Mouse (Mus musculus): ENCODE measurements around the gene Nfatc2. TPM values are rescaled to one million over a fixed set of nuclear protein-coding genes. Genes with fewer than 3 reads are reported as not detected.

Gene Nfatc2
- total RNA-seq, 2 experiments from 2014 or later = 20.0 to 21.8 TPM

DNA sequence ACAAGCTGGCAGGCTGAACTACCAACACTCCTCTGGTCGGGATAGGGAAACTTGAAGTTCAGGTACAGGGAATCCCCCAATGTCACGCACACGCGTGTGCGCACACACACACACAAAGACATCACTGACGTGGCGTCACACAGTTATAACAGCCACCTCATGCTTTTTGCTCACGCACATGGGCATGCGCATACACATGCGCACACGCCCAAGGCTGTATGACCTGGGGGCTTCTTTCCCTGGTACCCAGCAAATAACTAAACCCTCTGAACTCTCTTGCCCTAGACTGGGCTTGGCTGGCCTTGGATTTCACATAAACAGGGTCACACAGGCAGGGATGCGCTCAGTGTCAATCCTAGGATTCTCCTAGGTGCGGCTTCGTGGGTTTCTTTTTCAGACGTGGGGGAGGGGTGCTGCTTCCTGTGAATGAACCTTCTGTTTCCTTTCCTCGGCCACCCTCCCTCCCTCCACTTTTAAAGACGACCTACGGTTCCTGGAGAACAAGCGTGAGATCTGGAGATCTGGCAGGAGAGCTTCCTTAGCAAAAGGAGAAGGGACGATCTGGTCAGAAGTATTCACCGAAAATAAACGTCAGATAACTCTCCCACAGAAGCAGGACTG lies 21.1 kb downstream of the Nfatc2 start:
- no peak for DNase-seq (ENCODE audit: low spot score in 2 of 2)

DNA sequence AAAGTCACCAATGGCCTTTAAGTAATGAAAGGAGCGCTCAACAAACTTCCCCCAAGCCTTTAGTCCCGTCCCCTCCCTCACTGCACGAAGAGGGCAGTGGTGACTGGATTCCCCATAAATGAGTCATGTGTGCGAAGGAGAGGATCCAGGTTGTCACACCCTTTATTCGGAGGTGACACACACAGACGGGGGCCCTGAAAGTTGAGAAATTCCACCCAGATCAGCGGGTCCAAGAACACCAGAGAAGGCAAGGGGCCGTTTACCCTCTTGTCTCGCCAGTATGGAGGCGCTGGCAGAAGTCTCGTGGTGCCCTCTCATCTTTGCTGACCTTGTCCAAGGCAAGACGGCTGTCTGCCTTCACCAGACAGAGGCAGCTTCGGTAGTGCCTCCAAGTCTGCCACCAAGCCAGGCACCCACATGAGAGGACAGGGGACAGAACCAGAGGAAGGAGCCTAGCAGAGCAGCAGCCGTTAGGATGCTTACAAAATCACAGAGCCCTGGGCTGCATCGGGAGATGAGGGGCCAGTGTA lies 21.8 kb downstream of the Nfatc2 start:
- DNase-seq (ENCODE audit: low spot score in 2 of 2) = no peak

DNA sequence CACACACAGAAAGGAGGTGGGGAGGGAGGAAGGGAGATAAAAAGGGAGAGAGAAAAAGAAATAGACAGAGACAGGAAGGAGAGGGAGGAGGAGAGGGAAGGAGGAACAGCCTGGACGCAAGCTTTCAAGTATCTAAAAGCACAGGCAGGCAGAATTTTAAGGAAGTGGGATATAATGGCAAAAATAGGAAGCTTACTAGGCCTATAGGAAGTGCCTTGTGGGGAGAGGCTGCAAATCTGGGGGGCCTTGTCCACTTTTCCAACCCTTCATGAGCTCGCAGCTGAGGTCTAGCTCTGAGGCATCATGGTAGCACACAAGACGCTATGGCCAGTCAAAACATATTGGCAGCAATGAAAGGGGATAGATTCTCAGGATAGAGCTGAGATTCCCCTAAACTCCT lies 22.3 kb downstream of the Nfatc2 start:
- no peak for DNase-seq (ENCODE audit: low spot score in 2 of 2)

DNA sequence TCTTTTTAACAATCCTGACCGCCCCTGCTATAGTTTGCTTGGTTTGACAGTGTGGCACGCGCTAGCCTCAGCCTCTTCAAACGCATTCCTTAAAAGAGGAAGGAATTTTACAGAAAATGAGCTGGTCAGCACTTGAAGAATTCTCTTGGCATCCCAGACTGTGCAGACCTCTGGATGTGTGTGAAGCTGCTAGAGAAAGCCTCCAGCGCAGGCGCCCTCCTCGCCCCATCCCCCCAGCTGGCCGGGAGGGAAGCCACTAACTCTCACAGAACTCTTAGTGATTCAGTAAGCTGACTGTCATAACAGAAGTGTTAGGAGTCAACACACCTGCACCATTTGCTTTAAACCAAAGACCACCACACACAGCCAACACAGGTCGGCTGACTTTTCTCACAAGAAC lies 23.3 kb downstream of the Nfatc2 start:
- DNase-seq (ENCODE audit: low spot score in 2 of 2) = no peak

DNA sequence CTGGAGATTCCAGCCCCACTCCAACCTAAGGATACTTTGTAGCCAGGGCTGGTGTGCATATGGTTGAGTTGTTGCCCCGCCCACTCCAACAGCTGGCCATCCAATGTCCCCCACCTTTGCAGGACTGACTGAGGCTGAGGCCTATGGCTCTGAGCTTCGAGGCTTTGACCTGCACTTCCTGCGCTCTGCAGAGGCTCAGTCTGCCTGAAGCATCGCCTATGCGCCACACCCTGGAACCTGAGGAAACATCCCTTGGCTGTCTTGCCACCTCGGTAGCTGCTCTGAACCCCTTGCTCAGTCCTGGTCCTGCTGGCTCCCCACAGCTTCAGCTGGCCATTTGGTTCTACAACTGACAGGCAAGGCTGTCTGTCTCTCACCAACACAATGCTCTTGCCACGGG lies 24.1 kb downstream of the Nfatc2 start:
- DNase-seq (ENCODE audit: low spot score in 2 of 2) = no peak

DNA sequence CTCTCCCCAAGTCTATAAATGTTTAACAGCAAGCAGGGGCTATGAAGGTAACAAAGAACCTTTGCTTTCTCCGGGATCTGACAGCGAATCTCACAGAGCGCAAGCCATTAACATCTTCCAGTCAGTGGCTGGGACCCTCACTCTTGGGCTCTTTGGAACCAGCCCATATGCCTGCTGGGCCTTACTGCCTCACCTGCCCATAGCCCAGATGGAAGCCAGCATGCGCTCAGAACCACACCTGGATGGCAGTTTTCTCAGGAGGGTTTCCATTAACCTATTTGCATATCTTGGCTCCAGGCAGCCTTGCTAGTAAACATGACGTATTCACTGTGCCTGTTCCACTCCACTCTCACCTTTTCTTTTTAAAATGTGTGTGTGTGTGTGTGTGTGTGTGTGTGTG lies 25.6 kb downstream of the Nfatc2 start:
- no peak for DNase-seq (ENCODE audit: low spot score in 2 of 2)

DNA sequence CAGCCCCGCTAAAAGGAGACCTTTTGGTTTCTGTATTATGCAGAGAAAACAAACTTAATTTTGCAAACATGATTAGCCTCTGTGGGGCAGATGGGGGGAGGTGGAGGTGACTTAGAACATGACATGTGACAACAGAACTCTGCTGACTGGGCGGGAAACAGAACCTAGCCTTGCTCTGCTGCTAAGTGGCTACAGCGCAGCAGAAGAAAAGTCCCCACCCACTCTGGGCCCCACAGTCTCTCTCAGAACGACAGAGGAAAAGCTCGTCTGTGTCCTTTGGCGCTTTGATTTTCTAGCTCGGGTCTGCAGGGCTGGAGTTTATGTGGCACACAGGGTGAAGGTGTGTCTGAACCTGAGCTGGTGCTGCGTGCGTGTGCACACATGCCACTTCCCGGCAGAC lies 26.5 kb downstream of the Nfatc2 start:
- DNase-seq (ENCODE audit: low spot score in 2 of 2) = no peak

DNA sequence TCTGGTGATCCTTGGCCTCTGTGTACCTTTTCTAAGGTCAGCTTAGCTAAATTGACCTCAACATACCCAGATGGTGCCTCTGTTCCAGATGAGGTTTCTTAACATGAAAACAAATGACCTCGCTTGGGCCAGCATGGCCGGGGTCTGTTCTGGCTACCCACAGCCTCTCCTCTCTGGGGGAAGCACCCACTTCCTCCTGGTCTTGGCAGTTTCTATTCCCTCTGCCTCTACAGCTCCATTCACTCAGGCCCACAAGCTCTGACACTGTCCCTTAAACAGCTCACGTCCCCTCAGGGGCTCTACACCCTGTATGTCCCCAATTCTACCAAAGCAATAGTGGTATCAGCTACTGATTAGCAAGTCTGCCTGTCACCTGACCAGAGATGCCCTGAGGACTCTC lies 27.6 kb downstream of the Nfatc2 start:
- DNase-seq (ENCODE audit: low spot score in 2 of 2) = no peak

DNA sequence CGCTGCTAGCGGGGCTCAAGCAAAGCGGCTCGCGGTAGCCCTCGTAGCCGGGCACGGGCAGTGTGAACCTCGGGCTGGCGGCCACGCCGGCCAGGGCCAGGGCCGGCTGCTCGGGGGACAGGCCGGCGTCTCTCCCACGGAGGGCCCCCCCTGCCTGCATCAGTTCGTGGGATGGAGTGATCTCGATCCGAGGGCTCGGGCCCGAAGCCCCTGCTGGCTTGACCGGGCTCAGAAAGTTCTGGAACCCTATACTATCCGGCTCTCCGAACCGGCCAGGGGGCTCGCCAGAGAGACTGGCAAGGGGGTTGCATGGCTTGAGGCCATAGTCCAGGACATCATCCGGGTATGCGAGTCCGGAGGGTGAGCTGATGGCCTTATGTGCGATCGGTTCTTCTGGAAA lies 30.2 kb downstream of the Nfatc2 start:
- DNase-seq (ENCODE audit: low spot score in 2 of 2) = no peak

DNA sequence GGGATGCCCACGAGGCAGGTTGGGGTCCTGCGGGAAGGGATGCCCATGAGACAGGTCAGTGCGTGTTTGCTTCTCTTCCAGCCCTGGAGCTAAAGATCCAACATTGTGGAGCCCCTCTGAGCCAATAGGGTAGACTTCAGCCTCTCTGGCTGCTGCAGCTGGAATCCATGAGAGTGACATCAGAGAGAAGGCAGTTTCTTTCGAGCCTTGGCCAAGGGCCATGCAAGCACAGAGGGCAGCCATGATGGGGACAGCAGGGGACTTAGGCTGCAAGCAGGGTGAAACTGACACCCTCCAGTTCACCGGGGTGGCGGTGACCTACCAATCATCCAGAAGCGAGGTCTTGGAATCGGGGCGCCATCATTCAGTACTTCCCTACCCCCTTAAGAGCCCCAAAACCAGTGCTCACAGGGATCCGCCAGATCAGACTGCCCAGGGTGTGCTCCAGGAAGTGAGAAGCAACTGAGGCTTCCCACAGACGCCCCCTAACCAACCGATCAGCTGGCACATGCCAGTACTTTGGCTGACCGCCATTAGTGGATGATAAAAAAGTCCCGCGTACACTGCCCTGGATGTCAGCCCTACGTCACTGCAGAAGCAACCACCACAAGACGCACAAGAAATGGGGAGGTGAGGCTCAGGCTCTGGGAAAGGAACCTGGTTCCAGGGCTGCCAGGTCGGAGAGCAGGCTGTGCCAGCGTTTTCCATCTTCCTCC lies 35.8 kb downstream of the Nfatc2 start:
- no peak for DNase-seq (ENCODE audit: low spot score in 2 of 2)

DNA sequence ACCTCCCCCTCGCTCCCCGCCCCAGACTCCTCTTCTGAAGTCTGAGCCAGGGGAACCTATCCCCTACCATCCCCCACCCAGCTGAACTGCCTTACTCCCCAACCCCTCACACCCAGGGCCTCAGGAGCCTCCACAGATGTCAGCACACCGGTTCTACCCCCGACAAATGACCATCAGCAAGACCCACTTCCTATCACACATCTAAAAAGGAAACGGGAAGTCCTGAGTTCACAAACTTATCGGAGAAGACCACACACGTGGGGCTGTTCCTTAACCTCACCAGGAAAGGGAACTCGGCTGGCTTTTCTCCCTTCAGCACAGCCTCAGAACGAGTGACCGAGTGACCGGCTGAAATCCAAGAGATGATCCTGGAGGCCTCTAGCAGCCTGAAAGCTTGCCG lies 38.3 kb downstream of the Nfatc2 start:
- no peak for DNase-seq (ENCODE audit: low spot score in 2 of 2)

DNA sequence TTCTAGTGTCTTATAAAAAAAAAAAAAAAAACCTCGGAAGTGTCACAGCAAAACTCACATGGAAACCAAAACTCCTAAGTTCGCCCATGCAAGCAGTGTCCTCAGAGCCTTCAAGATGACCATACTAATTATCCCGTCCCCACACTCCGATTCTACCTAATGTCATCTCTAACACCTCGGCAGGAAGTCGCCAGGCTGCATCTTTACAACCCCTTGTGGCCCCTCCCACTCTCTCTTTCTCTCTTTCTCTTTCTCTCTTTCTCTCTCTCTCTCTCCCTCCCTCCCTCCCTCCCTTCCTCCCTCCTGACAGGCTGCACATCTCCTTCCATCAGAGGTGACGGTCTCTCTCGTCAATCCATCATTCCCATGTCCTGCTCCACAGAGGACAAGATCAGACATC lies 44.4 kb downstream of the Nfatc2 start:
- no peak for DNase-seq (ENCODE audit: low spot score in 2 of 2)

DNA sequence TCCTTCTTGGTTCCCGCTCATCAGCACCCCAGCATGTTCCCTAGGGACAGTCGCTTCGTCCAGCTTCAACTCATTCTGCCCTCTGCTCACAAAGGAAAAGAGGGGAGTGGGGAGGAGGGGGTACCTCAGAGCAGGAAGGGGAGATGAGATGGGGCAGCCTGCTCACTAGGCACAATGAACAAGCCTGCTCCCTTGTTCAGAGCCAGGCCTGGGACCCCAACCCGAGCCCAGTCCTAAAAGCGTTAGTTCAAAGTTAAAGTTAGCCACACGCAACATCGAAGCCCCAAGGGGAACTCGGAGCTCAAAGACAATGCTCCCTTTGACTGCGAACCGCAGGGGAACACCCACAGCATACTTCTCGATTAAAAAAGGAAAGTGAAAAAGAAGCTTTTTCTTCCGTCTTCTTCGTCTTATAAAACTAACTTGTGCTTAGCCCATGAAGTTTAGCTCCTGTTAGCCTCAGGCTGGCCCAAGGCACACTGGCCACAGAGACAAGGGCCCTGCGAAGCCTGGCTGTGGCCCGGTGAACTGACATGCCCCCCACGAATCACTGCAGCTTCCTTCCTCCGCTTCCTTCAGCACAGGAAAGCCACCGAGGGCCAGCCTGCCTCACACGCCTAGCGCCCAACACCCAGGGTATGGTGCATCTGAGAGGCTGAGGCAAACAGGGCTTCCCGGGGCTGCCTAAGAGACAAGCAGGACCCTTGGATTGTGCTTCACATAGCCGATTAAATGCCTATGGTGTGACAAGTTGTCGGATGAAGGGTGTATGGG lies 45.4 kb downstream of the Nfatc2 start:
- DNase-seq (ENCODE audit: low spot score in 2 of 2) = no peak

DNA sequence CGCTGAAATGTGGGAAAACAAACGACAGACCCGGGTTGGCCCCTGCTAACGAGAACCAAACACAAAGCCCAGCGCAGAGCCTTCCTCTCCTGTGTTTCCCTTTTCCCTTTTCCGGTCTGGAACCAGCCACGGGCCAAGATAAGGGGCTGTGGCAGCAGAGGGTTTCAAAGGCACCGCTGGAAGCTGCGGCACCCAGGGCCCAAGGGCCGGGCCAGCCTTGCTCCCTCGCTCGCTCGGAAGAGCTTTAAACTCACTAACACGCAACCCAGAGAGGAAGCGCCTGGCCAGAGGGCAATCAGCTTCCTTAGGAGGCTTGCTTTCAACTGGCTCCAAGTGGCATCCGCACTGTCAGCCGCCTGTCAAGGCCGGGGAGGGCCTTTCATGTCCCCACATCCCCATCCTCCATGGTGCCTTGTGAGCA lies 47.9 kb downstream of the Nfatc2 start:
- no peak for DNase-seq (ENCODE audit: low spot score in 2 of 2)

DNA sequence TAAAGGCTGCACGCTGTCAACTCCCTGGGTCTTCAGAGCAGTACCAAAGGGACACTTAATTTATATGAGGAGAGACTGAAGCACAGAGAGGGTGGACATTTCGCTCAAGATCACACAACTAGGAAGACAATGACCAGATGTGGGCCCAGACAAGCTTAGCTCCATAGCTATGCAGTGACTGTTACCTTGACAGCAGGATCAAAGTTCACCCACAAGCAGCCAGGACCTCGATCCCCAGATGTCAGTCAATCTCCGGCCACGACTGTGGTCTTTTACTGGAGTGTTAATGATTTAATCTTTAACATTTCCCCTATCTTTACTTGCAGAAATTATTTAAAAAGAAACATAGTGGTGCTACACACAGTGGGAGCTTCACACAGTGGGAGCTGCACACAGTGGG lies 49.1 kb downstream of the Nfatc2 start:
- DNase-seq (ENCODE audit: low spot score in 2 of 2) = no peak

DNA sequence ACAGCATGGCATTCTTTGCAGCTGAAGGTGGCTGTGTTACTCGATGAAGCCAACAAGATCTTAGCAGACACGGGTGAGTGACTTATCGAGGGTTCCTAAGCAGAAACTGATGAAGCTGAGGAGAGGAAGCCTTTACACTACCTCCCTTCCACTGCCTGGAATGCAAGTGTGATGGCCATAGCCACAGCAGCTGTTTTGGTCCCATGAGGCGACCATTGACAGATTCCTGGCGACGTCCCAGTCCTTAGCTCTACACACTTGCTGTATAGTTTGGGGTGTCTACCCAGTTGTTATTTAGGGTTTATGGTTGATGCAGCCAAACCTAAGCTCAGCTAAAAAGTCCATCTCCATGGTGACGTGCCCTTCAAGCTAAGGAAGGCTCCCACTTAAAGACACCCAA lies 50.2 kb downstream of the Nfatc2 start:
- no peak for DNase-seq (ENCODE audit: low spot score in 2 of 2)

DNA sequence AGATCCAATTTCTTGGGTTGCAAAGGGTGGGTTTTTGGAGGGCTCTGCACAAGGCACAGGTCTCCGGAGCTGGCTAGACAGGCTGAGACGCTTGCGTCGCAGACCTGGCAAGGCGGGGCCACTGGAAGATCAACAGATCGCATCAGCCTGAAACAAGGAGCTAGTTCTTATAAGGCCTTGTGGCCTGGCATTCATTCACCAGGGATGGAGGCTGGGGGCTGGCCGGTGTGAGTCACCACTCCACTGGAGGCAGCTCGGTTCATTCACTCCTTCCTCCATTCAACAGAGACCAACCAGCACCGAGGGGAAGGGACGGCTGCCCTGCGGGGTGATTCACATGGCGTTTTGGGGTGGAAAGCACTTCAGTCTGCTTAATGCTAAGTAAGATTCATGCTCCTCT lies 52.1 kb downstream of the Nfatc2 start:
- no peak for DNase-seq (ENCODE audit: low spot score in 2 of 2)

DNA sequence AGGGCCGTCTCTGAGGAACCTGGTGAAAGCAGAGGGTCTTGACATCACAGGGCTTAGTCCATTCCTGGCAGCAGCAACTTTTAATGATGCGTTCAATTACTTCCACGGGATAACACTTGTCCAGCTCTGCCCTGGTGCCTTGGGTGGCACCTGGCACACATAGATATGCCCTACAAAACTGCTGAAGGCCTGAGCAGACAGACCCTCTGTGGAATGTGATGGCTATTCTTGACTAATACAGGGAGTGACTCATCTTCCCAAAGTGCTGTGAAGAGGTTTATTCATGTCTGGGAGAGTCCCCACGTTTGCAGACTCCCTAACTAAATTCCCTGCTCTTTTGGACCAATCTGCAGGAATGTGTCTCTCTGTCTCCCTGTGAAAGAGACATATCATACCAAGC lies 53.4 kb downstream of the Nfatc2 start:
- no peak for DNase-seq (ENCODE audit: low spot score in 2 of 2)

DNA sequence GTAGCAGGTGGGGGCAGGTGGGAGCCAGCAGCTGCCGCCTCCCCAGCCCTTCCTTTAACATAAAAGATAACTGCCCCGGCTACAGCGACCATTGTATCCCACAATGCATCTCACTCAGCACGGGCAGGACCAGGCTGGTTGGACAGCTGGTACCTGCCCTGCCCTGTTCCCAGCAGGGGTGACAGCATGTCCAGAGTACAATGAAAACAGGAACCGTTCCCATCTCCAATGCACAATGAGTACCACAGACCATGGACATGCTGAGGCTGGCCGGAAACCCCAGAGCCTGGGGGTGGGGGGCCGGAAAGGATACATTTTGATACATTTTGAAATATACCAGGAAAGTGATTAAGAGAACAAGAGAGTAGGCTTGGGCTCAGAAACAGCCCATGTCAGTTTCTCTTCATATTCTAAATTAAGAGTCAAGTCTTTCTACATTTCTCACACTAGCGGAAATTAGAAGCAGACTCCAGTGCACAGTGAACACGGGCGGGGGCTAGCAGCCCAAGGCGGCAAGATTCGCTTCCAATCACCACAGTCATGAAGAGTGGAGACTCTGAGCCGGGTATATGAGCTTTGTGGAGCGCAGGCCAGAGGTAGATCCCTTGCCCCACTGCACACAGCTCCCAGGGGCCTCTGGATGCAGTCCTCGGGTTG lies 55.4 kb downstream of the Nfatc2 start:
- no peak for DNase-seq (ENCODE audit: low spot score in 2 of 2)

DNA sequence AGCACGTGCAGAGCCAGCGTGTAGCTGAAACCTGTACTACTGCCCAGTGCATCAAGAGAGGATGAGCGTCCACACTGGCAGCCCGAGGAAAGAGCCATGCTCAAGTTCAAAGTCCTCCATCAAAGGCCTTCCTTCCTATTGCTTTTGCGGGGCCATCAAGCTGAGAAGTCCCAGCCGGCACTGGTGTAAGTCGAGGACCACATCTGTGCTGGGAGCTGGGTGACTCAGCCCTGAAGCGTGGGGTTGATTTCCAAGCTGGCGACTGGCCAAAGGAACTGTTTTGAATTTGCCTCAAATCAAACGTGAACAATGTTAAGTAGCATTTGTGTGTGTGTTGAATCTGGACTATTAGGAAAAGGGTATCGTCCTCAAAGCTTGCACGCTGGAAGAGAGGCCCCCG lies 57.4 kb downstream of the Nfatc2 start:
- peak; percentile 41 to 43 for DNase-seq (ENCODE audit: low spot score in 2 of 2)

DNA sequence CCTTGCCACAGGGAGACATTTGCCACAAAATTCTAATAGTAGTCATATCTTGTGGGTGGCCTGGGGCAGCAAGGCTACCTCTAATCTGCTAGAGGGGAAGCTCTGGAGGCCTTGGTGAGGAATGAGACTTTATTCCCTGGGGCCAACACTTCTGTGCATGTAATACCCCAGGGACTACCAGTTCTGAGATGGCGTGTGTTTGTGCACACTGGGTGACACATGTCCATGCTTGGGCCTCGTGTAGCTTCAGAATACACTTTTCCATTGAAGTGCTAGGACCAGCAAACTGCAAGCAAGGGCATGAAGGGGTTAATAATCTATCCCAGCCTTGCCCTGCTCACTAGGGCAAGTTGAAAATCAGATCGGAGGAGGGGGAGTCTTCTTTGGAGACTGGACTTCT lies 58.4 kb downstream of the Nfatc2 start:
- no peak for DNase-seq (ENCODE audit: low spot score in 2 of 2)

DNA sequence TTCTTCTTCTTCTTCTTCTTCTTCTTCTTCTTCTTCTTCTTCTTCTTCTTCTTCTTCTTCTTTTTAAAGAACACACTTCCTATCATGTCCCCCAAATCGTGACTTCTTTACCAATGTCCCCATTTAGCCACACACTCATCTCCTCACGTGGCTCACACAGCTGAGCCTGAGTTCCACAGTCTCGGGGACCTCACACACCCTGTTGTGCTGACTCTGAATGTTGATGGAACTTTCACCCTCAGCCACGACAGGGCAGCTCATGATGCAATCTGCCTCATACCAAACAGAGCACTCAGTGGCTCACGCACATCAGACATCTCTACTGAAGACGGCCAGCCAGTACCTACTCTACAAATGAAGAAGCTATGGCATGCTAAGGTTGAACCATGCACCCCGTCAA lies 60.2 kb downstream of the Nfatc2 start:
- no peak for DNase-seq (ENCODE audit: low spot score in 2 of 2)

All from layer of hippocampus, postnatal 14 days (tissue).